Mouse (Mus musculus): ENCODE measurements around the gene Stap1. TPM values are rescaled to one million over a fixed set of nuclear protein-coding genes. Genes with fewer than 3 reads are reported as not detected.

The Stap1 gene
- total and polyA plus RNA-seq, 2 experiments, result 0.38 to 1.1 TPM

- no peak overlapping the region for H3K9ac ChIP-seq (ENCODE audit: low read depth, low read length)
- no peak for DNase-seq (ENCODE audit: extremely low read depth, low read depth, low spot score)
- H3K27me3 ChIP-seq (ENCODE audit: control insufficient read depth, insufficient read depth, low read length), result no peaks in the 10 kb centered on the region
- H3K27ac ChIP-seq (replicated peaks; ENCODE audit: insufficient read depth, low read depth, low read length), result no peak overlapping the region
- no peak overlapping the region for H3K4me3 ChIP-seq (ENCODE audit: insufficient read depth, low read depth, low read length)
- no peaks in the 10 kb centered on the region for H3K4me1 ChIP-seq (ENCODE audit: control insufficient read depth, insufficient read depth, low read length)
- no peak for TF ChIP-seq CTCF (IDR thresholded peaks at IDR 0.05; ENCODE audit: low read depth, low read length)
- no peak for TF ChIP-seq POLR2A (IDR thresholded peaks at IDR 0.05; ENCODE audit: extremely low read depth, insufficient read depth, low read length)
- H3K36me3 ChIP-seq (ENCODE audit: control insufficient read depth, insufficient read depth, low read length), result no peaks in the 10 kb centered on the region
- WGBS, result 79% methylated on average over 7 of the region's 7 CpGs
- H3K79me2 ChIP-seq (ENCODE audit: control insufficient read depth, insufficient read depth, low read length), result no peaks in the 10 kb centered on the region
Observed at GRCm38 (mm10) chr5:86084979-86085378, 13.4 kb downstream of the Stap1 start.

GRCm38 (mm10) chr5:86086751-86087150, 15.2 kb downstream of the Stap1 start:
- WGBS, result 78% methylated on average over 6 of the region's 6 CpGs
- Histone ChIP-seq H3K4me1 (ENCODE audit: control insufficient read depth, insufficient read depth, low read length) (no peaks in the 10 kb centered on the region), H3K27me3 (ENCODE audit: control insufficient read depth, insufficient read depth, low read length) (no peaks in the 10 kb centered on the region), H3K27ac (replicated peaks; ENCODE audit: insufficient read depth, low read depth, low read length) (no peak overlapping the region), H3K4me3 (ENCODE audit: insufficient read depth, low read depth, low read length) (no peak overlapping the region), H3K36me3 (ENCODE audit: control insufficient read depth, insufficient read depth, low read length) (no peaks in the 10 kb centered on the region), H3K9ac (ENCODE audit: low read depth, low read length) (no peak overlapping the region), H3K79me2 (ENCODE audit: control insufficient read depth, insufficient read depth, low read length) (no peaks in the 10 kb centered on the region)
- TF ChIP-seq POLR2A (IDR thresholded peaks at IDR 0.05; ENCODE audit: extremely low read depth, insufficient read depth, low read length) (no peak), CTCF (IDR thresholded peaks at IDR 0.05; ENCODE audit: low read depth, low read length) (no peak)
- DNase-seq (ENCODE audit: extremely low read depth, low read depth, low spot score), result no peak

- 73% methylated on average over 9 of the region's 9 CpGs for WGBS
Observed at GRCm38 (mm10) chr5:86094754-86095153, 23.2 kb downstream of the Stap1 start.

DNA sequence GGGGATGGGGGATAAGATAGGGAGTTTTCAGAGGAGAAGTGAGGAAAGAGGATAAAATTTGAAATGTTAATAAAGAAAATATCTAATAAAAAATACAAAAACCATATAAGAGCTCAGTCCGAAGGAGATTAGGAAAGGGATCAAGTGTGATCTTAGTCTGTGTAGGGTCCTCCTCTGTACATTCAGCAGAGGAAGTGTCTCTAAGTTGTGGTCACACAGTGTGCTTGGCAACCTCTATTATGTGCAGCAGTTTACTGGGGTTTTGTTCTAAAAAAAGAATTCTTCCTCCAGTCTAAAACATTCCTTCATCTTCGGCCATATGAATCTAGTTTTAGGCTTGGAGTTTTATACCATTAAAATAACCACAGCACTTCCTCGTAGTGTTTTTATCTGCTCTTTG, 27.4 kb downstream of the Stap1 start:
- TF ChIP-seq CTCF (IDR thresholded peaks at IDR 0.05; ENCODE audit: low read depth, low read length), result no peak
- no peak for TF ChIP-seq POLR2A (IDR thresholded peaks at IDR 0.05; ENCODE audit: extremely low read depth, insufficient read depth, low read length)
- 87% methylated on average over 3 of the region's 3 CpGs for WGBS
- Histone ChIP-seq H3K9ac (ENCODE audit: low read depth, low read length) (no peak overlapping the region), H3K4me1 (ENCODE audit: control insufficient read depth, insufficient read depth, low read length) (peaks cover 4% of the 10 kb centered on the region; the same call in 1 of the 2 replicates), H3K27ac (replicated peaks; ENCODE audit: insufficient read depth, low read depth, low read length) (no peak overlapping the region), H3K4me3 (ENCODE audit: insufficient read depth, low read depth, low read length) (no peak overlapping the region), H3K36me3 (ENCODE audit: control insufficient read depth, insufficient read depth, low read length) (no peaks in the 10 kb centered on the region), H3K27me3 (ENCODE audit: control insufficient read depth, insufficient read depth, low read length) (no peaks in the 10 kb centered on the region), H3K79me2 (ENCODE audit: control insufficient read depth, insufficient read depth, low read length) (no peaks in the 10 kb centered on the region)
- no peak for DNase-seq (ENCODE audit: extremely low read depth, low read depth, low spot score)

More at GRCm38 (mm10) chr5:86094754-86095153, 23.2 kb downstream of the Stap1 start:
- TF ChIP-seq POLR2A (IDR thresholded peaks at IDR 0.05; ENCODE audit: extremely low read depth, insufficient read depth, low read length) (no peak), CTCF (IDR thresholded peaks at IDR 0.05; ENCODE audit: low read depth, low read length) (no peak)
- Histone ChIP-seq H3K9ac (ENCODE audit: low read depth, low read length) (no peak overlapping the region), H3K4me3 (ENCODE audit: insufficient read depth, low read depth, low read length) (no peak overlapping the region), H3K27ac (replicated peaks; ENCODE audit: insufficient read depth, low read depth, low read length) (no peak overlapping the region), H3K36me3 (ENCODE audit: control insufficient read depth, insufficient read depth, low read length) (no peaks in the 10 kb centered on the region), H3K79me2 (ENCODE audit: control insufficient read depth, insufficient read depth, low read length) (no peaks in the 10 kb centered on the region), H3K4me1 (ENCODE audit: control insufficient read depth, insufficient read depth, low read length) (peaks cover 4% of the 10 kb centered on the region; the same call in 1 of the 2 replicates), H3K27me3 (ENCODE audit: control insufficient read depth, insufficient read depth, low read length) (no peaks in the 10 kb centered on the region)
- DNase-seq (ENCODE audit: extremely low read depth, low read depth, low spot score), result no peak

- no peak for DNase-seq (ENCODE audit: extremely low read depth, low read depth, low spot score)
- Histone ChIP-seq H3K4me1 (ENCODE audit: control insufficient read depth, insufficient read depth, low read length) (peaks cover 4% of the 10 kb centered on the region; the same call in 1 of the 2 replicates), H3K36me3 (ENCODE audit: control insufficient read depth, insufficient read depth, low read length) (no peaks in the 10 kb centered on the region), H3K27ac (replicated peaks; ENCODE audit: insufficient read depth, low read depth, low read length) (no peak overlapping the region), H3K4me3 (ENCODE audit: insufficient read depth, low read depth, low read length) (no peak overlapping the region), H3K9ac (ENCODE audit: low read depth, low read length) (no peak overlapping the region), H3K79me2 (ENCODE audit: control insufficient read depth, insufficient read depth, low read length) (no peaks in the 10 kb centered on the region), H3K27me3 (ENCODE audit: control insufficient read depth, insufficient read depth, low read length) (no peaks in the 10 kb centered on the region)
- TF ChIP-seq POLR2A (IDR thresholded peaks at IDR 0.05; ENCODE audit: extremely low read depth, insufficient read depth, low read length) (no peak), CTCF (IDR thresholded peaks at IDR 0.05; ENCODE audit: low read depth, low read length) (no peak)
- 88% methylated on average over 3 of the region's 3 CpGs for WGBS
Observed at GRCm38 (mm10) chr5:86100621-86101020, 29.1 kb downstream of the Stap1 start.

- Histone ChIP-seq H3K79me2 (ENCODE audit: control insufficient read depth, insufficient read depth, low read length) (no peaks in the 10 kb centered on the region), H3K9ac (ENCODE audit: low read depth, low read length) (no peak overlapping the region), H3K4me1 (ENCODE audit: control insufficient read depth, insufficient read depth, low read length) (peaks cover under 1% of the 10 kb centered on the region; the same call in 1 of the 2 replicates), H3K4me3 (ENCODE audit: insufficient read depth, low read depth, low read length) (no peak overlapping the region), H3K27ac (replicated peaks; ENCODE audit: insufficient read depth, low read depth, low read length) (no peak overlapping the region), H3K27me3 (ENCODE audit: control insufficient read depth, insufficient read depth, low read length) (no peaks in the 10 kb centered on the region), H3K36me3 (ENCODE audit: control insufficient read depth, insufficient read depth, low read length) (no peaks in the 10 kb centered on the region)
- no peak for DNase-seq (ENCODE audit: extremely low read depth, low read depth, low spot score)
- WGBS, result 98% methylated on average over 2 of the region's 2 CpGs
- TF ChIP-seq CTCF (IDR thresholded peaks at IDR 0.05; ENCODE audit: low read depth, low read length) (no peak), POLR2A (IDR thresholded peaks at IDR 0.05; ENCODE audit: extremely low read depth, insufficient read depth, low read length) (no peak)
Observed at GRCm38 (mm10) chr5:86102176-86102575, 30.6 kb downstream of the Stap1 start.

Measured in liver, adult 2 months (tissue).